In genomic region chrX:7714135-7714899, GRCm38 (mm10) we compare ENCODE assay signal across 7 mouse cellular contexts. TPM values are rescaled to one million over a fixed set of nuclear protein-coding genes. Genes with fewer than 3 reads are reported as not detected.
DNase-seq lines count a peak whose midpoint lies in the region; ATAC-seq lines count a peak whose summit lies in the region.
"Not testable (repeated sequence)": the region's sequence is repeated elsewhere in the genome, so short reads cannot be mapped to it uniquely, and the experiment has no call there.

Wdr45 (plus strand) TSS chrX:7714333.

- H3K36me3 ChIP-seq in embryonic facial prominence, embryonic 11.5 days (replicated peaks; ENCODE audit: control insufficient read depth, insufficient read depth, low read depth, low read length); limb, embryonic 10.5 days; midbrain, embryonic 13.5 days: not testable (repeated sequence)

- not testable (repeated sequence) for H3K4me1 ChIP-seq in embryonic facial prominence, embryonic 11.5 days (ENCODE audit: control insufficient read depth, insufficient read depth, low read length); limb, embryonic 10.5 days; midbrain, embryonic 13.5 days (replicated peaks)

- H3K27me3 ChIP-seq in embryonic facial prominence, embryonic 11.5 days (ENCODE audit: control insufficient read depth, insufficient read depth, low read length); limb, embryonic 10.5 days (ENCODE audit: low read depth, poor library complexity, severe bottlenecking); midbrain, embryonic 13.5 days: not testable (repeated sequence)

- peak within 1 kb of the TSS; percentile 39 for H3K4me2 ChIP-seq in embryonic facial prominence, embryonic 11.5 days (ENCODE audit: low read depth, low read length)
- peak within 1 kb of the TSS; percentile 54 for H3K4me2 ChIP-seq in midbrain, embryonic 13.5 days (replicated peaks)

- H3K9ac ChIP-seq in embryonic facial prominence, embryonic 11.5 days (replicated peaks; ENCODE audit: low read length), result not testable (repeated sequence)
- H3K9ac ChIP-seq in midbrain, embryonic 13.5 days (replicated peaks), result peak within 1 kb of the TSS; percentile 58

- 16% methylated on average over 36 of the region's 60 CpGs for WGBS in embryonic facial prominence, embryonic 11.5 days
- WGBS in limb, embryonic 10.5 days, result 17% methylated on average over 45 of the region's 60 CpGs
- 21% methylated on average over 20 of the region's 60 CpGs for WGBS in midbrain, embryonic 13.5 days

- H3K4me3 ChIP-seq in embryonic facial prominence, embryonic 11.5 days (ENCODE audit: low read depth, low read length), result peak within 1 kb of the TSS; percentile 23
- H3K4me3 ChIP-seq in limb, embryonic 10.5 days, result peak within 1 kb of the TSS; percentile 48
- peak within 1 kb of the TSS; percentile 38 for H3K4me3 ChIP-seq in midbrain, embryonic 13.5 days (replicated peaks)

- not testable (repeated sequence) for H3K9me3 ChIP-seq in embryonic facial prominence, embryonic 11.5 days (replicated peaks; ENCODE audit: control insufficient read depth, low read length); limb, embryonic 10.5 days (replicated peaks); midbrain, embryonic 13.5 days

- peak; percentile 93 for DNase-seq in adrenal gland, postnatal 14 days
- peak; percentile 91 for DNase-seq in embryonic facial prominence, embryonic 11.5 days (ENCODE audit: low spot score)
- DNase-seq in kidney, adult 11 months, result peak; percentile 97
- peak; percentile 82 for DNase-seq in limb, embryonic 10.5 days (ENCODE audit: low spot score)
- peak; percentile 84 for DNase-seq in spleen, adult 12 weeks (ENCODE audit: low spot score)

- peak; percentile 95 for ATAC-seq in embryonic facial prominence, embryonic 11.5 days (replicated peaks; ENCODE audit: insufficient number of reproducible peaks, low FRiP score, low TSS enrichment, low read depth)
- ATAC-seq in granulocyte monocyte progenitor cell, adult 5-6 weeks (replicated peaks; ENCODE audit: poor library complexity, severe bottlenecking), result peak; percentile 96
- ATAC-seq in midbrain, embryonic 13.5 days, result peak; percentile 97

- H3K27ac ChIP-seq in embryonic facial prominence, embryonic 11.5 days (replicated peaks; ENCODE audit: low read depth, low read length); midbrain, embryonic 13.5 days: not testable (repeated sequence)
- peak within 1 kb of the TSS; percentile 74 for H3K27ac ChIP-seq in limb, embryonic 10.5 days

RNA-seq across cellular contexts. Expression of gene Wdr45, which starts in this region (rescaled TPM):
- total RNA-seq in adrenal gland, postnatal 14 days (2021), result 51.1 and 57.3 TPM in 2 replicates
- 17.3 and 22.6 TPM in 2 replicates for polyA plus RNA-seq in embryonic facial prominence, embryonic 11.5 days (2014; fragmentation: Nextera tagmentation; extraction: Ambion mirVana)
- 24.1 and 31.2 TPM in 2 replicates for total RNA-seq in granulocyte monocyte progenitor cell, adult 5-6 weeks (2014; fragmentation: Nextera tagmentation)
- total RNA-seq in granulocyte monocyte progenitor cell, adult 5-6 weeks (2017), result 22.5 and 27.6 TPM in 2 replicates
- 18.1 and 20.8 TPM in 2 replicates for polyA plus RNA-seq in limb, embryonic 10.5 days (2016; fragmentation: Nextera tagmentation; extraction: Ambion mirVana)
- 31.8 and 34.9 TPM in 2 replicates for polyA plus RNA-seq in midbrain, embryonic 13.5 days (2015; fragmentation: Nextera tagmentation; extraction: Ambion mirVana)
